Mouse (Mus musculus): ENCODE data around the gene Olfr104-ps. TPM values are rescaled to one million over a fixed set of nuclear protein-coding genes. Genes with fewer than 3 reads are reported as not detected.

Olfr104-ps gene
- polyA plus RNA-seq (2015; fragmentation: Nextera tagmentation; extraction: Ambion mirVana): not detected in 2 replicates

DNA sequence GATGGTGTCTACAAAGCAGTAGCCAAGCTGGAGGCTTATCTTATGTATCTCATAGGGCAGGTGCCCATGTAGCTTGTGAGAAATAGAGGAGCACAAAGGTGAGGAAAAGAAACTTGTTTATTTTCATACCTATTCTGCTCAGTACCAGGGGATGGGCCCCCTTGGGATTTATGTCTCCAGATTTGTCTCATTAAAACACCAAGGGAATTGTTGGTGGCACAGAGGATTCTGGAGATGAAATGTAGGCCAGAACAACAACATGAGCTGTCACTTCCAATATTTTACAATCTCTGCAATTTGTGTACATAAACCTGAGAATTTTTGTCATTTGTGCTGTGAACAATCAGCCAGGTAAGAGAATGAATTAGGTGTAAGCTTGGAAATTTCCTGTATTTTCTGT lies at the start of gene Olfr104-ps:
Gene Olfr104-ps (plus strand): TSS at position 301 of the 400 bp plus-strand sequence.

DNA sequence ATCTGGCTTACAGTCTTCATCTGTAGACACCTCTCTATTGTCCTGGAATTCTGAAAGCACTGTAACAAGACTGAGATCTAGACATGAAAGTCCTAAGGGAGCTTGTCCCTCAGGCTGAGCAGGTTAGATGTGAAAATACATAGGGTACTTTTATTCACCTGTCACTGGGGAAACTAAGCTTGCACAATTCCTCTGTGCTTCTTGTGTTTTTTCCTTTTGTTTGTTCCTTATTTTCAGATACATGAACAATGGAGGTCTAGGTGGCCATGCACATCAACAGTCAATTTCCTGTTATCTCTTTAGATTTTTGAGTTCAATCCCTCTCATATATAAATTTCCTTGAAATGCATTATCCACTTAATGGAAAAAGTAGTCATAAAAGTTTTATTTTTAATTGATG lies 42.4 kb upstream of the Olfr104-ps start, which contains the start of gene Olfr102:
Gene Olfr102 (minus strand): TSS at position 101 of the 400 bp plus-strand sequence.

DNA sequence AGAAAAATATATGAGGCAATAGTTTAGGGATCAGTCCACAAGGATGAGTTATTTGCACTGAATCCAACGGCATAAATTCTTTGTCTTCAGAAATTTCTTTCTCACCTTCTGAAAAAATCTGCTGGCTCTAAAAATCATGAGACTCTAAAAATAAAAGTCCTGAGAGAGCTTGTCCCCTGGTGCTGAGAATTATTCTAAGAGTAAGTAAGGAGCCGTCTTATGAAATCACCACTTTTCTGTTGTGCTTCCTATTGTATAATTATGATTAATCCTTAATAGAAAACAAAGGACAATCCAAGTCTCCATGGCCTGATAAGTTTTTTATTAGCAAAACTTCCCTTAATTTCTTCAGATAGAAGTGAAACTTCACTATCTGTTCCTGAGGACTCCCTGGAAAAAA lies 19.8 kb upstream of the Olfr104-ps start, which contains the start of gene Olfr103:
Gene Olfr103 (minus strand): TSS at position 101 of the 400 bp plus-strand sequence.

DNA sequence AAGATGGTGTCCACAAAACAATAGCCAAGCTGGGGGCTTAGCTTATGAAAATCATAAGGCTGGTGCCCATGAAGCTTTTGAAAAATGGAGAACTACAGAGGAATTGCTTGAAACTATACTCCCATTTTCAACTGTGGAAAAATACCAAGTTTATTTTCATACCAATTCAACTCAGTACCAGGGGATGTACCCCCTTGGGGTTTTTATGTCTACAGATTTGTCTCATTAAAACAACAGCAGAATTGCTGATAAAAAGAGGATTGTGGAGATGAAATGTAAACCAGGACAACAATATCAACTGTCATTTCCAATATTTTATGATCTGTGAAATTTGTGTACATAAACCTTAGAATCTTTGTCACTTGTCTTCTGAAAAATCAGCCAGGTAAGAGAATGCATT lies 19.4 kb downstream of the Olfr104-ps start, which contains the start of gene Olfr105-ps:
Gene Olfr105-ps (plus strand): TSS at position 301 of the 400 bp plus-strand sequence.

DNA sequence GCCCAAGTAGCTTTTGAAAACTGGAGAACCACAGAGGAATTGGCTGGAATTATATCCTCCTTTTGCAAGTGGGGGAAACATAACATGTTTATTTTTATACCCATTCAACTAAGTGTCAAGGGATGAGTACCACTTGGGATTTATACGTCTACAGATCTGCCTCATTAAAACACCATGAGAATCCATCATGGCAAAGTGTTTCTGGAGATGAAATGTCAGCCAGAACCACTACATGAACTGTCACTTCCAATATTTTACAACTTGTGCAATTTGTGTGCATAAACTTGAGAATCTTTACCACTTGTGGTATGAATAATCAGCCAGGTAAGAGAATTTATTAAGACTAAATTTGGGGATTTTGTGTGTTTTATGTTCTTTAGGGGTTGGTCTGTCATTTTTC lies 30.7 kb downstream of the Olfr104-ps start, which contains the start of gene Olfr106-ps:
Gene Olfr106-ps (plus strand): TSS at position 301 of the 400 bp plus-strand sequence.

DNA sequence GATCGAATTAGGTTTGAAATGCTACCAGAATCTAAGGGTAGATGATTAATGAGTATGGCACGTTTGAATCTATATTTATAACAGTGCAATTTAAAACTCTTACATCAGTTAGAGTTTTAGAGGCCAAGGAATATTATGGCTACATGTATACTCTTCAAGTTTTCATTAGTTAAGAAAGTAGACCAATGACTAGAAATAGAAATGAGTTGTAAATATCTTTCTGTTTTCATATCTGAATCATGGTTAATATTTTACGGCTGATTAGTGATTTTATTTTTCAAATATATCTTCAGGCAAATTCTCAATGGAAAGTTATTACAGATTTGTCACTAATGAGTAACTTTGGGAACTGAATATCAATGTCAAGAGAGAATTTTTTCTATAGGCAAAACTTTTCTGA lies 39.5 kb downstream of the Olfr104-ps start, which contains the start of gene Olfr107:
Gene Olfr107 (plus strand): TSS at position 301 of the 400 bp plus-strand sequence.

Other genes starting within 250 kb of the Olfr104-ps start
- gene Olfr92, start 239.5 kb upstream of the Olfr104-ps start, polyA plus RNA-seq (2015; fragmentation: Nextera tagmentation; extraction: Ambion mirVana): not detected in 2 replicates
- gene Olfr93, start 198.1 kb upstream of the Olfr104-ps start, polyA plus RNA-seq (2015; fragmentation: Nextera tagmentation; extraction: Ambion mirVana): not detected in 2 replicates
- not detected in 2 replicates for gene Ubd, start 165.7 kb upstream of the Olfr104-ps start, polyA plus RNA-seq (2015; fragmentation: Nextera tagmentation; extraction: Ambion mirVana)
- gene Olfr94, start 158.6 kb upstream of the Olfr104-ps start, polyA plus RNA-seq (2015; fragmentation: Nextera tagmentation; extraction: Ambion mirVana): 0.21 TPM in 1 of 2 replicates, not detected in the other
- gene Olfr95, start 146.5 kb upstream of the Olfr104-ps start, polyA plus RNA-seq (2015; fragmentation: Nextera tagmentation; extraction: Ambion mirVana): 0.03 and 0.04 TPM in 2 replicates
- gene Olfr96, start 139.4 kb upstream of the Olfr104-ps start, polyA plus RNA-seq (2015; fragmentation: Nextera tagmentation; extraction: Ambion mirVana): not detected in 2 replicates
- gene Olfr97, start 122.3 kb upstream of the Olfr104-ps start, polyA plus RNA-seq (2015; fragmentation: Nextera tagmentation; extraction: Ambion mirVana): not detected in 2 replicates
- gene Olfr98, start 95.8 kb upstream of the Olfr104-ps start, polyA plus RNA-seq (2015; fragmentation: Nextera tagmentation; extraction: Ambion mirVana): not detected in 2 replicates
- gene H2-M3, start 89.4 kb upstream of the Olfr104-ps start, polyA plus RNA-seq (2015; fragmentation: Nextera tagmentation; extraction: Ambion mirVana): 2.6 and 2.8 TPM in 2 replicates
- not detected in 2 replicates for gene Olfr99, start 76.1 kb upstream of the Olfr104-ps start, polyA plus RNA-seq (2015; fragmentation: Nextera tagmentation; extraction: Ambion mirVana)
- not detected in 2 replicates for gene Olfr101, start 55.3 kb upstream of the Olfr104-ps start, polyA plus RNA-seq (2015; fragmentation: Nextera tagmentation; extraction: Ambion mirVana)
- gene Olfr102, start 42.5 kb upstream of the Olfr104-ps start, polyA plus RNA-seq (2015; fragmentation: Nextera tagmentation; extraction: Ambion mirVana): not detected in 2 replicates
- gene Olfr103, start 19.9 kb upstream of the Olfr104-ps start, polyA plus RNA-seq (2015; fragmentation: Nextera tagmentation; extraction: Ambion mirVana): not detected in 2 replicates
- not detected in 2 replicates for gene Olfr105-ps, start 19.5 kb downstream of the Olfr104-ps start, polyA plus RNA-seq (2015; fragmentation: Nextera tagmentation; extraction: Ambion mirVana)
- not detected in 2 replicates for gene Olfr106-ps, start 30.8 kb downstream of the Olfr104-ps start, polyA plus RNA-seq (2015; fragmentation: Nextera tagmentation; extraction: Ambion mirVana)
- not detected in 2 replicates for gene Olfr107, start 39.6 kb downstream of the Olfr104-ps start, polyA plus RNA-seq (2015; fragmentation: Nextera tagmentation; extraction: Ambion mirVana)
- not detected in 2 replicates for gene Olfr108, start 85.9 kb downstream of the Olfr104-ps start, polyA plus RNA-seq (2015; fragmentation: Nextera tagmentation; extraction: Ambion mirVana)
- not detected in 2 replicates for gene Olfr109, start 99.3 kb downstream of the Olfr104-ps start, polyA plus RNA-seq (2015; fragmentation: Nextera tagmentation; extraction: Ambion mirVana)
- gene H2-M2, start 124.0 kb downstream of the Olfr104-ps start, polyA plus RNA-seq (2015; fragmentation: Nextera tagmentation; extraction: Ambion mirVana): not detected in 2 replicates
- not detected in 2 replicates for gene Olfr110, start 132.9 kb downstream of the Olfr104-ps start, polyA plus RNA-seq (2015; fragmentation: Nextera tagmentation; extraction: Ambion mirVana)
- gene Olfr111, start 148.4 kb downstream of the Olfr104-ps start, polyA plus RNA-seq (2015; fragmentation: Nextera tagmentation; extraction: Ambion mirVana): 0.44 TPM in 1 of 2 replicates, not detected in the other
- not detected in 2 replicates for gene Olfr112, start 209.9 kb downstream of the Olfr104-ps start, polyA plus RNA-seq (2015; fragmentation: Nextera tagmentation; extraction: Ambion mirVana)
- not detected in 2 replicates for gene Olfr113, start 218.1 kb downstream of the Olfr104-ps start, polyA plus RNA-seq (2015; fragmentation: Nextera tagmentation; extraction: Ambion mirVana)
- gene Olfr114, start 233.2 kb downstream of the Olfr104-ps start, polyA plus RNA-seq (2015; fragmentation: Nextera tagmentation; extraction: Ambion mirVana): not detected in 2 replicates

Data from neural tube, postnatal 0 days (tissue).